Mouse (Mus musculus) layer of hippocampus, adult 11-12 months (tissue): ENCODE measurements around the gene Zbtb37.
"Not testable (repeated sequence)": the region's sequence is repeated elsewhere in the genome, so short reads cannot be mapped to it uniquely, and the experiment has no call there.

Source experiments
- DNase-seq: peaks from one replicate; pipeline ENCODE4 v3.0.0; 2022; ENCODE audit warnings: low spot score

Gene Zbtb37

GRCm38 (mm10) chr1:161032345-161032744 lies 2.3 kb downstream of the Zbtb37 start:
- DNase-seq, result no peak

GRCm38 (mm10) chr1:161031881-161032280 lies 2.8 kb downstream of the Zbtb37 start:
- no peak for DNase-seq

GRCm38 (mm10) chr1:161030058-161030457 lies 4.6 kb downstream of the Zbtb37 start:
- DNase-seq, result no peak

DNA sequence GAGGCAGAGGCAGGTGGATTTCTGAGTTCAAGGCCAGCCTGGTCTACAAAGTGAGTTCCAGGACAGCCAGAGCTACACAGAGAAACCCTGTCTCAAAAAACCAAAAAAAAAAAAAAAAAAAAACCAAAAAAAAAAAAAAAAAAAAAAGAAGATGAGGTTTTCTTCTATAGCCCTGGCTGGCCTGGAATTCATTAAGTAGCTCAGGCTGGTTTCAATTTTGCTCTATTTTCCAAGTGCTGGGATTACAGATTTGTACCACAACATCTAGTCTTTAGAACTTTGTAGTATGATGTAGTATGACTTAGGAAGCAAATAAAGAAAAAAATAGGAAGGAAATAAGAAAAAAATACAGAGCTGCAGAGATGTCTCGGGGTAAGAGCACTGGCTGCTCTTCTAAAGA lies 6.2 kb downstream of the Zbtb37 start:
- DNase-seq, result not testable (repeated sequence)

DNA sequence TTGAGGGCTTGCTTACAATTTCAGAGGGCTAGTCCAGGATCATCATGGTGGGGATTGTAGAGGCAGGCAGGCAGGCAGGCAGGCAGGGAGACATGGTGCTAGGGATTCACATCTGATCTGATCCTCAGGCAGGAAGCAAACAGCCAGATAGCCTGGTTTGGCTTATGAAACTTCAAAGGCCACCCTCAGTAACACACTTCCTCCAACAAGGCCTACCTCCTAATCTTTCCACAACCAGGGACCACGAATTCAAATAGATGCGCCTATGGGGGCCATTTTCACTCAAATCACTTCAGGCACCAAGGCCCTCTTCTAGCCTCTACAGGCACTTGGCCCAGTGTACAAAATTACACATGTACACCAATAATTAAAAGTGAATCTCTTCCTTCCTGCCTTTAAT lies 7.5 kb downstream of the Zbtb37 start:
- no peak for DNase-seq

GRCm38 (mm10) chr1:161025410-161026210 lies 9.0 kb downstream of the Zbtb37 start:
- no peak for DNase-seq

- no peak for DNase-seq
These were observed 14.6 kb downstream of the Zbtb37 start for GRCm38 (mm10) chr1:161020051-161020450.

- DNase-seq, result no peak
These were observed 18.3 kb downstream of the Zbtb37 start for GRCm38 (mm10) chr1:161016378-161016777.

- no peak for DNase-seq
These were observed 24.2 kb downstream of the Zbtb37 start for GRCm38 (mm10) chr1:161010436-161010835.

DNA sequence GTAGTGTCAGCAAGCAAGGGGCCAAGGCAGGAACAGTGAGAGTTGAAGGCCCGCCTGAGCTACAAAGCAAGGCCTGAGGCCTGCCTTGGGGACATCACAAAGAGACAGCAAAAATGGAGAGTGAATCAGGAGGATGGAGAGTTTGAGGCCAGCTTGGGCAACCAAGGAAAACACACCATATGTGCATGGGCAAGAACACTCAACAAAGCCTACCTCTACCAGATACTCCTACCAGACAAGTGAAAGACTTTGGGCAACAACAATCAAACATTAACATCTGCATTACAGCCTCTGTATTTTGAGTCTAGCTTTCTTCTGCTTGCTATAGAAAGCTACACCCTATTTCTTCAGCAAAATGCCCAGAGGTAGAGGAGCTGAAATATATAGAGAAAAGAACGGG lies 26.6 kb downstream of the Zbtb37 start:
- DNase-seq, result no peak

DNA sequence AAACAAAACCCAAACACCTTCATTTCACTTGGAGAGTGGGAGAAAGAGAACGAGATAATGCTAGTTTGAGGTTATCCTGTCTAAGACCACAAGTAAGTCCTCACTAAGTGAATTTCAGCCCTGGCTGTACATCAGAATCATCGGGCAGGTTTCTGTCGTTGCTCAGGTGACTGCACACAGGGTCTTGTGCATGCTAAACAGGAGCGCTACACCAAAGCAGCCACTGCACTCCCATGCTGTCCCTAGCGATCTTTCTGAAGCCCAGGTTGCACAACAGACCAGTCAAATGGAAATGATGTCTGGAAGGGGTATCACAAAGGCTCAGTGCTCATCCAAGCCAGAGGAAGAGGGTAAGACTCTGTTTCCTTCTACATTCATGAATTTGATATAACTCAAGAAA lies 28.2 kb downstream of the Zbtb37 start:
- DNase-seq, result no peak

- no peak for DNase-seq
These were observed 29.1 kb downstream of the Zbtb37 start for GRCm38 (mm10) chr1:161005526-161005925.

DNA sequence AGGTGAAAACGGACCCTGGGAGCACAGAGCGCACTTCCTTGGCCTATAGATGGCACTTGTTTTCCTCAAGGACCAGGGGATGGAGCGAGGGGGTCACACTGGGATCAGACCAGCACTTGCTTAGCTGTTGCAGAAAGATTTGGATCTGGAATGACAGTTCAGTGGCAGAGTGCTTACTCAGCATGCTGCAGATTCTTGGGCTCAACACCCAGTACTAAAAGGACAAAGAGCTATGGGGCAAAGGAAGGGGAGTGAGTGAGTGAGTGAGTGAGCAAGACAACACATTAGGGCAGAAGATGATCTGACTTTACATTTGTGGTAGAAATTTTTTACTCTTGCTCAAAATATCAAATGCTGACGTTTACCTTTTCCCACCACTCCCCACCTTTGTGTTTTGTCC lies 29.7 kb downstream of the Zbtb37 start:
- DNase-seq, result no peak

- no peak for DNase-seq
These were observed 40.8 kb downstream of the Zbtb37 start for GRCm38 (mm10) chr1:160993851-160994250.

- DNase-seq, result no peak
These were observed 45.3 kb downstream of the Zbtb37 start for GRCm38 (mm10) chr1:160989395-160989794.

DNA sequence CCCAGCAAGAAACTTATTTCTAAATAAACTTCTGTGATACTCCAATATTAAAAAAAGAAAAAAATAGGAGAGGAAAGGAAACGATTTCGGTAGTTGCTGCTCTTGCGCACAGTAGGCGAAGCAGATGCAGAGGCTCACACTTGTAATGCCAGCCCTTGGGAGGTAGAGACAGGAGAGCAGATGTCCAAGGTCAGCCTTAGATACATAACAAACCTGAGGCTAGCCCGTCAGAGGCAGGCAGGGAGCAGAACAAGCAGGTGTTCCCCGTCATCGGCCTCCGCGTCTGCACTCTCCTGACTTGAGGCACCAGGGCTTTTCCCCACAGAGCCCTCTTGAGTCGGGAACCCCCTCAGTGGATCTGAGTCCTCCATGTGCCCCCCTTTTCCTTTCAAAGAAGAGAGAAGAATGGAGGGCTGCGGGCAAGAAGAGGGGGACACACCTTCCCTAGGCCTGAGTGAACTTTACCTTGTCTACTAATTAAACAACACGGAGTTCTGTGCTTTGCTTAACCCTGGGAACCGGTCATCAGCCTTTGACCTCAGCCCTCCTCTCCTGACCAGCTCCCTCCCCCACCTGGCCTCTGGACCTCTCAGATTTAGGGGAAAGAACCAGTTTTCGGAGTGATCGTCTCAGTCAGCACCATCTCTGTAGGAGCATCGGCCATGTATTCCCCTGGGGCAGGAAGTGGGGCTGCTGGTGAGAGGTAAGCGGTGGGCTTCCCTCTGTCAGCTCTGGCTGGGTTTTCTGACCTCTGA lies 47.6 kb downstream of the Zbtb37 start:
- no peak for DNase-seq

- no peak for DNase-seq
These were observed 49.2 kb downstream of the Zbtb37 start for GRCm38 (mm10) chr1:160985477-160985876.

DNA sequence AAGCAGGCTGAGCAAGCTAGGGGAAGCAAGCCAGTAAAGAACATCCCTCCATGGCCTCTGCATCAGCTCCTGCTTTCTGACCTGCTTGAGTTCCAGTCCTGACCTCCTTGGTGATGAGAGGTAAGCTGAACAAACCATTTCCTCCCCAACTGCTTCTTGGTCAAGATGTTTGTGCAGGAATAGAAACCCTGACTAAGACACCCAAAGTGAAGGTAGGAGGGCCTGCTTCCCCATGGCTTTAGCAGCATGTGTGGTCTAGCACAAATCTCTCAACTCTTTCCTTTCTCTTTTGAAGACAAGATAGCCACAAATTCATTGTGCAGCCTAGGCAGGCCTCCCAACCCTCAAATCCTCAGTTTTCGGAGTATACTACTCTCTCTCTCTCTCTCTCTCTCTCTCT lies 49.9 kb downstream of the Zbtb37 start:
- DNase-seq, result not testable (repeated sequence)

- no peak for DNase-seq
These were observed 51.8 kb downstream of the Zbtb37 start for GRCm38 (mm10) chr1:160982887-160983286.

- DNase-seq, result no peak
These were observed 53.3 kb downstream of the Zbtb37 start for GRCm38 (mm10) chr1:160981337-160981736.

- no peak for DNase-seq
These were observed 54.0 kb downstream of the Zbtb37 start for GRCm38 (mm10) chr1:160980537-160981234.

- no peak for DNase-seq
These were observed 54.6 kb downstream of the Zbtb37 start for GRCm38 (mm10) chr1:160980021-160980420.
